Mouse (Mus musculus) T-helper 17 cell (primary cell): ENCODE results near the gene Cdk12.

Experiments used
- in situ Hi-C, 2 experiments: fragments of 300-600 bp; cut with MboI, MseI; formaldehyde crosslinking; loops; 1 replicate in 1 of 2; 2 replicates in 1 of 2; pipeline ENCODE4 v1.15.1; 2025; ENCODE audit warnings: high pct_unique_total_duplicates in 2 of 2

Gene Cdk12

DNA sequence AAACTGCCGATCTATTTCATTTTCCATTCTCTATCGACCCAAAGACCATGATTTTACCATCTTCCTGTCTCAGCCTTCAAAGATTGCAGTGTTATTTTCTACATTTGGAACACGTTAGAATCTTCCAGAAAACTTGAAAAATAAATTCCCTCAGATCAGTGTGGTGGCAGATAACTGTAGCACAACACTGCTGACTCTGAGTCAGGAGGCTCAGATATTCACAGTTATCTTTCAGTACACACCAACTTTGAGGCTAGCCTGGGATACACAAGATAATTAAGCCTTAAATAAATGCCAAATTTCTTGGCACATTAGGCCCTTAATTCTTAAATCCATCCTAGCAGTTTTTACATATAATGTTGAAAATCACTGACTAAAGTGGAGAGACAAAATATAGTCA is 41.6 kb downstream of the Cdk12 start:
- in situ Hi-C loops, result loop anchor here in 1 of 2 experiments (10.0 to 25.0 kb wide), 2 partner anchors 90 to 1082 kb away; partner anchors contain the start of genes Fbxl20 and Tbkbp1

DNA sequence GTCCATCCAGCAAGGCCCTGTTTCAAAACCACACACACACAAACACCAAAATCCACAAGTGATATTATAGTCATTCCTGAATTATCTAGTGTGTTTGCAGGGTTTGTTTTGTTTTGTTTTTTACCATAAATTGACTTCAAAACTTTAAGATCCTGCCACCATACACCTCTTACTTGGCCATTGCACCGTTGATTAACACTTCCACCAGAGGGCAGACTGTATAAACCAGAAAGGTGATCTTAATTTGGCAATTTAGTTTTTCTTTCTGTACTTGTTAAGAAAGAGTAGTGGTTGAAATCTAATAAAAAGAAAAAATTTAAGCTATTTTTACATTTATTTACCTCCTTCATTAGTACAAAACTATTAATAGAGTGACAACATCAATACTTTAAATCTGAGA is 44.5 kb downstream of the Cdk12 start:
- in situ Hi-C loops, result loop anchor here in 1 of 2 experiments (10.0 to 25.0 kb wide), 2 partner anchors 93 to 1085 kb away; partner anchors contain the start of genes Fbxl20 and Tbkbp1

DNA sequence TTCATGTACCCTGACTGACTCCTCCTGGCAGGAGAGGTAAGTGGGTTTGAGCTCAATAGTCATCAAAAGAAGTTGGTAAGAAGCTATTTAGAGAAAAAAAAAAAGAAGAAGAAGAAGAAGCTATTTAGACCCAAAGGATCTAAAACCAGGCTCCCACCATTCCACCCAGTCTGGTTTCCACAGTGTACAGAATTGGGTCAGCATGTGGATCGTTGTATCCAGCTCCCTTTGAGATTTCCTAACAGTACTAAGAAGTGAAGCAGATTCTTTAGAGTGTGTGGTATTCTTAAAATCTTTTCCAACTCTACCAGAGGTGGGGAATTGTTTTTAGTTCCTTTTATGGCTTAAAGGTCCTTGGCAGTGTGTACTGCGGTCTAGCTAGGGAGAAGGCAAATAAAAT is 50.9 kb downstream of the Cdk12 start:
- in situ Hi-C loops, result no loop called here

DNA sequence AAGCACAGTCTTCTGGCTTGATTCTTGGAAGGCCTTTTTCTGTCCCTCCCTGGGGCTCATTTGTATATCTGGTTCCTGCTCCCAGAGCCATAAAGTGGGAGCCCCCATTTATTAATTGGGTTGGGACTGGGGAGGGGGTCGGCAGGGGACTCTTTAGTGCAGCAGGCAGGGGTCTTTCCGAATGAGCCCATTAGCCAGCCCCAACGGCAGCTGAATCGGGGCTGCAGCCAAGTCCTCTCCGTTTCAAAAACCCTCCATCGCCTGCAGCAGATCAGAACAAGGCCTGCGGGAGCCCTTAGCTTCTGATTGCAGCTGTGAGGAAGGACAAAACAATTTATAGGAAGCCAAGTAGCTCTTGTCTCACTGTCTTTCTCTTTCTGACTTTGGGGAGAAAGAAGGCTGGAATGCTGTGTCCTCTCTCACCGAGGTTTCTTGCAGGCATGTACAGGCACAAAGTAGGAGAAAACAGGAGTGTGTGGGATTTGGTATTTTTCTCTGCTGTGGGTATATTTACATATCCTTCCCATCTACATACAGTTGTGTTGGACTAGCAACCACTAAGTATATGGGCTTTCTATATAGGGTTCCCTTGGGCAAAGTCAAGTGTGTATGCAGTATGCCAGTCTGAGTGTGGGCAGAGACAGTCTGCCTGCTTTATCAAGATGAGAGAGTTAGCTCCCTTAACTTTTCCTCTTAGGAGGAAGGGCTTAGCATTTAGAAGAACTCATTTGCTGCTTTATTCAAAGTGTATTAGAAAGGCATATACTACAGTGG is 58.0 kb downstream of the Cdk12 start:
- in situ Hi-C loops, result loop anchor here in 1 of 2 experiments (10.0 kb wide), 1 partner anchor 306 kb away; no protein-coding TSS in a partner anchor

DNA sequence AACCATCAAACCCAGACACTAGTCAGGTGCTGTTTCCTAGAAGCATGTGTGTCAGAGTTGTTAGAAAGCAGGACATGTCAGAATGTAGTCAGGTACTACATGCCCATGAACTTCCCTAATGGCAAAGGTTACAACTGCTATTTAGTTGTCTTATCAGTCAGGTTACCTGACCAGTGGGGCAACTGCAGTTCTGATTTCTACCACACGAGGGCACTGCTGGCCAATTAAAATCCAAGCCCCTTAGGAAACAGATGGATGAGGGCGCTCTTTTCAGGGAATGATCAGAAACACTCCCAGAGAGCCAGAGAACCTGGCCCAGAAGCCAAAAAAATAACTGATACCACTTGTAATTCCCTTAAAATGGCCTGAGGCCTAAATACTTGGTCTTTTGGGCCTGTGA is 62.2 kb downstream of the Cdk12 start:
- in situ Hi-C loops, result loop anchor here in 1 of 2 experiments (10.0 kb wide), 1 partner anchor 310 kb away; no protein-coding TSS in a partner anchor

DNA sequence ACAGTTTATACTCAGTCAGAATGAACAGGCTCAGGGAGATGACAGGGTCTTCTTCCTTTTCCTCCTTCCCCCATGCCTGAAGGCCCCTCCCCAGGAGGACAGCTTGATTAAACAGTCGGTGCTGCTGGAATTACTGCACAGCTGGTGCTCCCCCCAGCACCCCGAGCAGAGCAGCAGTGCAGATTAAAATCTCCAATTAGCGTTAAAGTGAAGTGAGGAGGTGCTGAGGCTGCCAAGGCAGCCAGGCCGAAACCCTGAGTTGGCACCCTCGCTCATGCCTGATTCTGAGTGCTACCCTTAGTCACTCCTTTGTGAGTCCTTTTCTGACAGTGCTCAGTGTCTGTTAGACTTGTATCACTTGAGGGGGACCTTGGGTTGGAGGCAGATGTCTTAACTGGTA is 63.0 kb downstream of the Cdk12 start:
- in situ Hi-C loops, result loop anchor here in 1 of 2 experiments (10.0 kb wide), 1 partner anchor 311 kb away; no protein-coding TSS in a partner anchor

DNA sequence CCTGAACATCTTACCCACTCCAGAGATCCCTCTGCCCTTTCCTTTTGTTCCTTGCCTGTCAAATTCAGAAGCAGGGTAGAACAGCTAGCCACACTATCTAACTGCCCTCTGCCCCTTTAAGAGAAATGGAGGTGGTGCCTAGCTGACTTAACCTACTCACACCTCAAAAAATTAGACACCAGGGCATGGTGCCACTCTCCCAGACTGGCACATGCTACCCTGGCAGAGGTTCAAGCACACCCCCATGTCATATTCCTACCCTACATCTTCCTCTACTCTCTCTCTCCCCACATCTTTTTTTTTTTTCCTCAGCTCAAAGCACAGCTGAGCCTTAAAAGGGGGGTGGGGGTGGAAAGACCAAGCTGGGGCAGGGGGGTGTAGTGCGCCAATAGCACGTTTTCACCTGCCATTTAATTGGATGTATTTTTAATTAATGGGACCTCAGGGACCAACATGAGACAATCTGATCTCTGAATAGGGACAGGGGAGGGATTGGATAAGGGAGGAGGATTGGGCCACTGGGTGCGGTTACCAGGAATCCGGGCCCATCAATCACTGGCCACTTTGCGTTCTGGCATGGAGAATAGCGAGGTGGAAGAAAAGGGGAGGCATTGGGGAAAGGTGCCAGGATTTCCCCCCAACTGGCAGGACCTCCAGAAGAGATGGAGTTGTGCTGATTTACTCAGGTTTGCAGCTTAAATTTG is 64.0 kb downstream of the Cdk12 start:
- in situ Hi-C loops, result loop anchor here in 1 of 2 experiments (10.0 kb wide), 1 partner anchor 312 kb away; no protein-coding TSS in a partner anchor

DNA sequence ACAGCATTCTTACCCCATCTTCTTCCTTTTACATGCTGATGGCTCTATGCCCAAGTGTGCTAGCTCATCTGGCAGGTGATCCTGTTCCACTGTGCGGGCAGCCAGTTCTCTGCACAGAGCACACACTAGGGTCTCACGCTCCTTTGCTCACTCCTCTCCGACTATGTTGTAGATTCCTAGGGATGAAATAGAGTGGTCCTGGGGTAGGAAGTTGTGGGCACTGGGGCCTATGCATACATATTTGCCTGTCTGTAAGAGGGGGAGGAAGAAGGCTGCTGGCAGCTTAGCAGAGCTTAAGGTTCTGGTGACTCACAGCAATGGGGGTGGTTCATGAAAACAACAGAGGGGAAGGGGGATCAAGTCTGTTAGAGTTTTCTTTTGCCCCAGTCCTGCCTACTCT is 67.2 kb downstream of the Cdk12 start:
- in situ Hi-C loops, result no loop called here

DNA sequence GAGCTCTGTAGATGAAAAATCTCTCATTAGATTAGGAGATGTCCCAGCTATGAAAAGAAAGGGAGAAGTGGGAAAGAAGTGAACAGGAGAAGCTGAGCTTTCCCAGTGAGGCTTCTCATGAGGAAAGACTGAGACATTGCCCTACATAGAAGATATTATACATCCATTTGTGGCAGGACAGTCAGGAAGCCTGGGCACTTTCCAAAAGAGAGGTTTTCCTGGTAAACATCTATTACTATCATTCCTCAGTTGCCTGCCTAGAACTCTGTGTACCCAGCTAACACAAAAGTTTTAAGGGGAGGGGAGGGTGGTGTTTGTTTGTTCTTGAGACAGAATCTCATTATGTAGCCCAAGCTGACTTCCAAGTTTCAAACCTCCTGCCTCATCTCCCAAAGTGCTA is 67.6 kb downstream of the Cdk12 start:
- in situ Hi-C loops, result no loop called here

DNA sequence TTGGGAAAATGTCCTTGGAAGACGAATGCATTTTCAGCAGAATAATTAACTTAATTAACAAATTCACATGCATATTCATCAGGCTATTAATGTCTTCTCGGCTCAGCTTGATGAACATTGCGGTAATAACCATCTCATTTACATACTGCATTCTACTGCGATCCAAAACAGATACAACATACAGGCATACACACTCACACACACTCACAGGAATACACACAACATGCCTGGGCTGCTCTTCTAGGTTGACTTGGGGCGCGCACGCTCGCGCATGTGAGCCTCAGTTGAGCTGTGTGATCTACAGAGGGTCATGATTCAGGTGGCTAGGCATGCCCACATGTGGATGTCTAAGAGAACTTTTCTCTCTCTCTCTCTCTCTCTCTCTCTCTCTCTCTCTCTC is 80.9 kb downstream of the Cdk12 start:
- in situ Hi-C loops, result no loop called here

DNA sequence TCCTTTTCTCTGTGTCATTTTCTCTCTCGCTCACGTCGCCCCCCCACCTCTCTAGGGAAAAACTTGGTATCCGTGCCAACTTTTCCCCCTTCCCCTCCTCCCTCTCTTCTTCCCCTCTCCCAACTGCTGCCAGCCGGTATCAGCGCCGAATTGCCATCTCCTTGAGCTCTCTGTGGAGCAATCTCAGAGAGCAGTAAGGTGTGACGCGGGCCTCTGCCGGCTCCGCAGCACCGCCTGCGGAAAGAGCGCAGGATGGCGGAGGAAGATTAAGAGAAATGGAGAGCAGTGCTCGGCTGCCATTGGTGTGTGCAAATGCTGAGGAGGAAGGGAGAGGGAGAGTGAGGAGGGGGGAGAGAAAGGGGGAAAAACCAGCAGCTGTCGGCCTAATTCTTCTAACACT is 81.4 kb downstream of the Cdk12 start:
- in situ Hi-C loops, result no loop called here

DNA sequence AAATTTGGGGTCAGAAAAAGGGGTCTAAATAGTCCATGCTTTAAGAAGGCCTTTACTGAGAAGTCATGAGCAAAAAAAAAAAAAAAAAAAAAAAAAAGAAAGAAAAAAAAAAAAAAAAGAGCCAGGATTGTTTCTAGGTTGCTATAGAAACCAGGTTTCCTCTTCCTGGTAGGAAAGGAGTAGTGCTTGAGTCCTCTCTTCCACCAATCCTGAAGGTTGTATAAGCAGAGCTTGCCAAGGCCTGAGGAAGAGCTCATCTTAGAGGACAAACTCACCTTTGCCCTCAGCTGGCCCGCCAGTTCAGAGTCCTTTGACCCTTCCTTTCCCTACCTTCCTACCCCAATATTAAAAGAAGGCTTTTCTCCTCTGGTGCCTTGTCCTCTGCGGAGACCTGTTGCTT is 82.5 kb downstream of the Cdk12 start:
- in situ Hi-C loops, result no loop called here

DNA sequence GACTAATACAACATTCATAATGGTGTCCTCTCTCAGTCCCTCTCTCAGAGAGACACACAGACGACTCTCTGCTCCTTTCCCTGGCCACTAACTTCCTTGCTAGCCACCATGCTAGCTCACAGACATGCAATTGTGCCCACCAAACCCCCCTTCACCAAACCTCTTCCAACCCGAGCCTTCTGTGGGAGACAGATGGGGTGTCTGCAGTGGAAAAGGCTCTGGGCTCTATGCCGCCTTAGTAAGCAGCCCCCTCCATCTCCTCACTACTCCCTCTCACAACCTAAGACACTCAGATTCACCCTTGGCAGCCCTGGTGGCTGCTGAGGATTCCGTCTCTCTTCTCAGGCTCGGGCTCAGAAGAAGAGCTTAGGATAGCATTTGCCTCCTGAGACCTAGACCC is 84.7 kb downstream of the Cdk12 start:
- in situ Hi-C loops, result no loop called here

DNA sequence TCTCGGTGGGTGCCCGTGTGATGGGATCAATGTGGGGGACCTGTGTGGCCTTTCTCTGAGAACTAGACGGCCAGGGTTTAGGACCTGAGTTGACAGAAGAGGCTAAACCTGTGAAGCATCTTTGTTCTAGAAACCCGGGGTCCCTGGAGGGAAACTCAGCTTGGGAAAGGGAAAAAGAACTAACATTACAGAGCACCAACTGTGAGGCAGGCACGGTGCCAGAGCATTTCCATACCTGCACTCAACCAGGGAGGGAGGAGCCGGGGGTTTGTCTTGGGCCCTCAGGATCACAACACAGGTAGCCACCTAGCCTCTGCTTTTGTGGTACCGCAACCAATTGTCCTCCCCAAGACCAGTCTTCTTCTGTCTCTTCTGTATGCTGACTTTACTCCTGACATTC is 85.1 kb downstream of the Cdk12 start:
- in situ Hi-C loops, result no loop called here

DNA sequence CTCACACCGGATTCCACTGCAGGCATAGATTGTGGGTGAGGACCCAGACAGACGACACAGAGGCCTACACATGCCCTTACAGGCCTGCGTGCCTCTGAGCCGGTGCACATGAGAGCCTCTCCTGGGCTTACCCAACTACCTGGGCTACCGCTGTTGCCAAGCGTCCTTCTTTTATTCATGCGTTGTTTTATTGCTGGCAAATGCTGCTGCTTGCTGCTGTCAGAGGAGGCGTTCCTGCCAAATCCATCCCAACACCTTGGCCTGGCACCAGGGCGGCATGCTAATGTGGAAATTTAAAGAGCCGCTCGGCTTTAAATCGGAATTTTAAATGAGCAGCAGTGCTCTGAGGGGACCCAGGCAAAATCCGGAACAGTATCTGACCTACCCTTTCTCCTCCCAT is 87.0 kb downstream of the Cdk12 start:
- in situ Hi-C loops, result no loop called here

DNA sequence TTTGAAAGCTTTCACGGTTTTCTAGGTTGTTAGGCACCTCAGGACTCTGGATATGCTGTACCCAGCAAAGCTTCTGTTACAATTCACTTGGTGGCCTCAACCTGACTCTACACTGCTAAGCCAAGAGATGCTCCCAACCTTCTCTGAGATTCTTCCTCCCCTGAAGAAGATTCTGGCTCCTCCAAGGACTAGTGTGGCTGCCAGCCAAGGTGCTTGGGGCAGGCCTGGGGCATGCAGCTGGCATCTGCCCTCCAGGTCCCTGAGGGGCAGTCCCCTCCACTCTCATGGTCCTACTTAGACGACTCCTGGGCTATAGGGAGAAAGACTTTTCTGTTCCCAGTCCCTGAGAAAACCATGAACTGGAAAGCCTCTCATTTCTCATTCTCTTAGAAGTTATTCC is 88.0 kb downstream of the Cdk12 start:
- in situ Hi-C loops, result no loop called here

DNA sequence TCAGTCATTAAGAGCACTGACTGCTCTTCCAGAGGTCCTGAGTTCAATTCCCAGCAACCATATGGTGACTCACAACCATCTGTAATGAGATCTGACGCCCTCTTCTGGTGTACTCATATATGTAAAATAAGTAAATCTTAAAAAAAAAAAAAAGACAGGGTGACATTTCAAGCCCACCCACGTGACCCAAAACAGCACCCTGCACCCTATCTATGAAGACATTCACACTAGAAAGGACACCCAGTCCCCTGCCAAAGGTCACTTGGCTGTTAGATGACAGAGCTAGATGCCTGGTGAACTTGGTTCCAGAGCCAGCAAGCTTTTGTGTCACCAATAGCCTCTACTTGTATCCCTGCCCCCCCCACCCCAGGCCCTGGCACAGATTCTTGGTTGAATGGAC is 90.2 kb downstream of the Cdk12 start:
- in situ Hi-C loops, result no loop called here

DNA sequence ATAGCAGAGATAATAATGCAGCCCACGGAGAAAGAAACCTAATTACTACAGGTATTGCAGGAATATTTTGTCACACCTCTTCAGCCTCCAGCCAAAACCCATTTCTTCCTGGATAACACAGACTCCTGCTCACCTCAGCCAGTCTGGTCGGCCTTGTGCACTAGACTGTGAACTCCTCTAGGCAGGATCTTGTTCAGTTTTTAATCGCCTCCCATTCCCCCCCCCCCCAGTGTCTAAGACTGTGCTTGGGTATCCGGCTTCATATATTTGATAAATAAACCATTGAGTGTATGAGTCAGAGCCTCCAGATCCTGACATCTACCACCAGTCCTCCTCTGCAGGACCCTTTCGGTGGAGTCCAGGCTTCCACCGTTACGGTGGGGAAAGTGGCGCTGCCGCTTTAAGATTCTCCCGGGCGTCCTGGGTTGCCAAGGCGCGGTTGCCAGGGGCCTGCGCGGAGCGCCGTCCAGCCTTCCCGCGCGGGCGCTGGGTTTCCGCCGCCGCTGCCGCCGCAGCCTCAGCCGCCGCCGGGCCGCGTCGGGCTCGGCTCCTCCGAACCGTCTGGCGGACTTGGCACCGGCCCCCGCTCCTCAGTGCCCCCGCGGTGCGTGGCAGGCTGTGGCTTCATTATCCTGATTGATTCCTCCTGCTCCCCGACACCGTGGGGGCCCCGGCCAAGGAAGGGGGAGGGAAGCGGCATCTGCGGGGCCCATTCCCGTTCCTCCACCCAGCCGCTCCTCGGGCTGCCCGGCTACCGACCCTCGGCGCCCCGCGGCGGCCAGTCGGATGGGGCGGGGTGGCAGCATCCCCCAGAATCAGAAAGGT is 91.5 kb downstream of the Cdk12 start:
- in situ Hi-C loops, result no loop called here

DNA sequence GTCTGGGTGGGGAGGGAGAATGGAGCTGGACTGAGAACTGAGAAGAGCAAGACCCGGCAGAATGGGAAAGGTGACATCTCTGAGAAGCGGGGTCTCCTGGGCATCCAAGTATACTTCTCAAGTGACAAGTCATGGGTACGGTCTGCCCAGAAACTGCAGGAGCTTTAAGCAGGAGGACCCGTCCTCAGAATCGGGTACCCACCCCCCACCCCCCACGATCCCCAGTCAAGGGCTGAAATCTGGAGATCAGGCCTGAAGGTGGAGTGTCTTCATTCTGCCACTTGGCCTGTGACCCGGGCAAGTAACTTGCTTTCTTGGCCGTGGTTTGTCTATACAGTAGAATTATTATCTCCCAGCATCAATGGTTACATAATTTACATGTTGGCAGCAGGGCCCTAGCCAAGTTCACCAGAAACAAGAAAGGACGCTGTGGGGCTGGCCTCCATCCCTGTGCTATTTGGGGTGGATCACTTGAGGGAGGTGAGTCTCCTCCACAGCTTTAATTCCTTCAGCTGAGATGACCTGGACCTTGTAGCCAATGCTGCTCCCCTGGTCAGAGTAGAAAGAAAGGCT is 92.2 kb downstream of the Cdk12 start:
- in situ Hi-C loops, result no loop called here

DNA sequence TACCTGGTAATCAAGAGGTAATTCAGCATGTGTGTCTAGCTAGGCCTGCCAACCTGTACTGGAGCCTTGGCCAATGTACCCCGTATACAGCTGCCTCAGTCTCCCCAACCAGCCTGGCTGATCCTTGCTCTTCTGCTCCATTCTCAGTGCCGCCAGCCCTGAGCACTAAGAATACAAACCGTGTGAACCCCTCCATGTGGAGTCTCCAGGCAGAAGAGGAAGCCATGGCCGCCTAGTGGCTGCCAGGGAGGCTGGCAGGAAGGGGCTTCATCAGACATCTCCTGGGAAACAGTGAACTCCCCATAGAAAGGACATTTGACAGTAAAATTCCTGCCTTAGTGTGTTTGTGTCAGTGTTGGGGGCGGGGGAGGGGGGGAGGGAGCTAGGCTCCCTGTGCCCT is 93.4 kb downstream of the Cdk12 start:
- in situ Hi-C loops, result no loop called here

DNA sequence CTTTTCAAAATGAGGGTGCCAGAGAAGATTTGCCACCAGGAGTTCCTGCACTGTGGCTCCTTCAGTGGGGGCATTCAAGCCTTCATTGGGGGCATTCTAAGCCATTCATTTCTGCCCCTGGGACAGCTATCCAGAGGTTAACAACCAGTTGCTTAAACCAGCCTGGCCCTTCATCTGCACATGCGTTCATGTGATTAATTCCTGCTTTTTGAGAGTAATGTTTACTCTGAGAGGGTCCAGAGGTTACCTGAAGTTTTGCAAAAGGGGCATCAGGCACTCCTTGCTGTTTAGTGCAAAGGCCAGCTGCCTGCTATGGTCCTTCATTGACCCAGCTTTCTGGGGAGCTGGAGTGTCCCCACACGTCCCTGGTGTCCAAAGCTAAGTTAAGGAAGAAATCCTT is 94.1 kb downstream of the Cdk12 start:
- in situ Hi-C loops, result no loop called here

DNA sequence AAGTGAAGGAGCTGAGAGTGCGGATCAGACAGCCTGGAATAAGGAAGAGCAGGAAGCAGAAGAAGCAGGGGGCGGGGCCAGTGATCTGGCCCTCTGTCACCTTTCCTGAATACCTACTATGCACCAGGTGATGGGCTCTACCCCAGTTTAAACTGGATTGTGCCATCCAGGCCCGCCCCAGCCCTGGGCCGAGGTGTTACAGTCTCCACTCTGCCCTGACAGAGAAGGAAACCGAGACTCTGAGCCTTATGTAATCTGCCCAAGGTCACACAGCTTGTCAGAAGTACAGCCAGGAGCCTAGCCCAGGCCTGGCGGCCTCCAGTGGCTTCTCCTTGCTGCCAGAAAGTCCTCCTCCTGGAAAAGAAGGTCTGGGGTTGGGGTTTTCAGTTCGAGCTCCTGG is 94.9 kb downstream of the Cdk12 start:
- in situ Hi-C loops, result no loop called here
